Mouse (Mus musculus) intestine, embryonic 16.5 days (tissue): Measurements from ENCODE around the gene Emsy. TPM values are rescaled to one million over a fixed set of nuclear protein-coding genes. Genes with fewer than 3 reads are reported as not detected.

Experiments used
- ATAC-seq: fragments of 200-750 bp; cut with Nextera tagmentation; 2 replicates; pipeline ENCODE4 v1.8.0; 2017; ENCODE audit warnings: moderate TSS enrichment, moderate library complexity
- H3K27ac ChIP-seq: fragments of 300-500 bp; sonication (generic); 2 replicates; pipeline ENCODE4 v1.5.1; 2014; ENCODE audit warnings: mild to moderate bottlenecking, low read length
- H3K27me3 ChIP-seq: fragments of 300-500 bp; sonication (generic); replicated peaks from 2 replicates; pipeline ENCODE4 v1.6.1; 2014; ENCODE audit warnings: low read length, control low read depth, mixed read lengths; ENCODE audit not compliant: control insufficient read depth, insufficient read depth
- H3K36me3 ChIP-seq: fragments of 300-500 bp; sonication (generic); 2 replicates; pipeline ENCODE4 v1.6.1; 2014; ENCODE audit warnings: low read length, control low read depth; ENCODE audit not compliant: control insufficient read depth, insufficient read depth
- H3K4me1 ChIP-seq: fragments of 300-500 bp; sonication (generic); 2 replicates; pipeline ENCODE4 v1.6.1; 2014; ENCODE audit warnings: low read length, control low read depth, mixed read lengths; ENCODE audit not compliant: control insufficient read depth, insufficient read depth
- H3K4me2 ChIP-seq: fragments of 300-500 bp; sonication (generic); 2 replicates; pipeline ENCODE4 v1.6.1; 2014; ENCODE audit warnings: low read depth, low read length, control low read depth
- H3K4me3 ChIP-seq: fragments of 300-500 bp; sonication (generic); 2 replicates; pipeline ENCODE4 v1.5.1; 2014; ENCODE audit warnings: mild to moderate bottlenecking, low read length
- H3K9ac ChIP-seq: fragments of 300-500 bp; sonication (generic); 2 replicates; pipeline ENCODE4 v1.6.1; 2014; ENCODE audit warnings: low read depth, low read length
- H3K9me3 ChIP-seq: fragments of 300-500 bp; sonication (generic); 2 replicates; pipeline ENCODE4 v1.6.1; 2016; ENCODE audit warnings: low read length, control low read depth; ENCODE audit not compliant: control insufficient read depth
- WGBS: fragments of 180-500 bp; shearing (Covaris S2); extraction: QIAGEN DNeasy Blood & Tissue Kit; methylation state at CpG from one replicate; pipeline ENCODE4 v1.1.7; 2014; 5-methylcytosine and 5-hydroxymethylcytosine counted together
- polyA plus RNA-seq: library from polyadenylated mRNA; unstranded; fragments of >200 nt; fragmentation: Nextera tagmentation; extraction: Ambion mirVana; gene quantifications from 2 replicates; pipeline ENCODE4 v1.2.1, GENCODE M21; 2015

Gene Emsy
- polyA plus RNA-seq, 1 experiment from 2014 or later = 16.3 TPM

DNA sequence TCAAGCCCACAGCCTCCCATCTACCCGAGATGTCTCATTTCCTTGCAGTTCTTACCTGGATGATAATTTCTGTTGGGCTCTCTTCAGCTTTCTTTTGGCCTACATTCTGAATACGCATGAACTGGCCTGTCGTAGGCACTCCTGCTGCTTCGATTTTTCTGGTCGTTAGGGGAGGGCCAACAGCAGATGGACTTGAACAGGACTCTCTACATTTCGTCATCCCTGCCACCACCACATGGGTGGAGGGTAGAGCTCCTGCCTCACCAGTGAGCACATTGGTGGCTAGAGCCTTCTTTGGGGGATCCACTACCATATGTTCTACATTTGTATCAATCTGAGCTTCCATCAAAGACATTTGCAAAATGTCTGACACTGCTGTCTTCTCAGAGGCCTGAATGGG, 63.3 kb downstream of the Emsy start:
- no peak overlapping the region for H3K27ac ChIP-seq
- no peaks in the 10 kb centered on the region for H3K9me3 ChIP-seq
- no peak overlapping the region for H3K9ac ChIP-seq
- ATAC-seq = no peak
- 80% methylated on average over 6 of the region's 6 CpGs for WGBS
- H3K4me3 ChIP-seq = no peak overlapping the region
- no peaks in the 10 kb centered on the region for H3K4me1 ChIP-seq
- H3K4me2 ChIP-seq = no peak overlapping the region
- no peaks in the 10 kb centered on the region for H3K27me3 ChIP-seq
- H3K36me3 ChIP-seq = peaks cover 3% of the 10 kb centered on the region; the same call in 1 of the 2 replicates

DNA sequence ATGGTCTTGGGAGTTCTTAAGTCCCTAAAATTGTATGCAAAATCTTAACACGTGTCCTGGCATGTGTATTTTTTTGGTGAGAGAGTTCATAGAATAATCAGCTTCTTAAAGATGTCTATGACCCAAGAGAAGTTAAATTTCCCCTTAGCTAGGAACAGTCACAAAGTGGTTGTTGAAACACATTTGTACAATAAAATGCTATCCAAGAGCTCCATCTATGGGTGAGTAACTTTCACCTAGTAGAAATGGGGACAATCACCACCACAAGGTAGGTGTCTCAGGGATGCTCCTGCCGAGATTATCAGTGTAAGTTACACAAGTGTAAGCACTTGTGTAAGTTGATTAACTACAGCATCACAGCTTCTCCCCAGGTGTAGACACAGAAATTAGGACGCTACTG, 67.6 kb downstream of the Emsy start:
- ATAC-seq = no peak
- no peak overlapping the region for H3K9ac ChIP-seq
- H3K4me2 ChIP-seq = no peak overlapping the region
- no peaks in the 10 kb centered on the region for H3K9me3 ChIP-seq
- no peaks in the 10 kb centered on the region for H3K36me3 ChIP-seq
- WGBS = 65% methylated on average over 3 of the region's 3 CpGs
- H3K4me3 ChIP-seq = no peak overlapping the region
- no peaks in the 10 kb centered on the region for H3K4me1 ChIP-seq
- no peak overlapping the region for H3K27ac ChIP-seq
- no peaks in the 10 kb centered on the region for H3K27me3 ChIP-seq

DNA sequence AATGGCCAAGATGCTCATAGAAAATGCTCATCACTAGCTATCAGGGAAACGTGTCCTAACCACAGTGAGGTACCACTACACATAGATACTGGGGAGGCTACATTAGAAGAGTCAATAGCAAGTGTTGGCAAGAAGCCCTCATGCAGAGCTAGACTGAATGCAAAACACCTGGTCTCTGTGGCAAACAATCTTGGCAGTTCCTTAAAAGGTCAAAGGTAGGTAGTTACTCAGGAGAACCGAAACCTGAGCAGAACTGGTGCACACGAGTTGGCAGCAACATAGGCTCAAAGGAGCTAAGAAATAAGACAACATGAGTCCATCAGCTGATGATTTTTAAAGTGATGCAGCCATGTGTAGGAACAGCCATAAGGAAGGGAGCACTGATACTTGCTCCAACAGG, 70.3 kb downstream of the Emsy start:
- Histone ChIP-seq H3K27ac (no peak overlapping the region), H3K4me2 (no peak overlapping the region), H3K9me3 (no peaks in the 10 kb centered on the region), H3K9ac (no peak overlapping the region), H3K27me3 (no peaks in the 10 kb centered on the region), H3K4me1 (no peaks in the 10 kb centered on the region), H3K4me3 (no peak overlapping the region), H3K36me3 (no peaks in the 10 kb centered on the region)
- no peak for ATAC-seq
- 78% methylated on average over 3 of the region's 3 CpGs for WGBS

DNA sequence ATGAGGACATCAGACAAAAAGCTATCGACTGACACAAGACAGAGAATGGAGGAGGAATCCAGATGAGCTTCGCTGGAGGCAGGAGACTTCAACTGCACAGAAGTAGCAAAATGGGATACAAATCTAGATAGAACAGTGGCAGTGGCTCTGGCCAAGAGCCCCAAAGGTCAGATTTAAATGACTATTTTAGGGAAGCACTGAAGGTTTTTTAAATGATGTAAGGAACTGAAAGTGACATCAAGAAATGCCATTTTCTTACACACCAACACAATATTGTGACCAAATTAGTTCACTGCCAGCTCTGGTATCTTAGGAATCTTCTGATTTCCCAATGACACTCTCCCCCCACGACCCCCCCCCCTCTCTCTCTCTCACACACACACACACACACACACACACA, 72.0 kb downstream of the Emsy start:
- WGBS = 70% methylated on average over 3 of the region's 3 CpGs
- H3K9ac ChIP-seq = no peak overlapping the region
- no peak overlapping the region for H3K4me3 ChIP-seq
- H3K36me3 ChIP-seq = no peaks in the 10 kb centered on the region
- no peaks in the 10 kb centered on the region for H3K27me3 ChIP-seq
- no peaks in the 10 kb centered on the region for H3K4me1 ChIP-seq
- ATAC-seq = no peak
- H3K9me3 ChIP-seq = no peaks in the 10 kb centered on the region
- no peak overlapping the region for H3K4me2 ChIP-seq
- H3K27ac ChIP-seq = no peak overlapping the region

DNA sequence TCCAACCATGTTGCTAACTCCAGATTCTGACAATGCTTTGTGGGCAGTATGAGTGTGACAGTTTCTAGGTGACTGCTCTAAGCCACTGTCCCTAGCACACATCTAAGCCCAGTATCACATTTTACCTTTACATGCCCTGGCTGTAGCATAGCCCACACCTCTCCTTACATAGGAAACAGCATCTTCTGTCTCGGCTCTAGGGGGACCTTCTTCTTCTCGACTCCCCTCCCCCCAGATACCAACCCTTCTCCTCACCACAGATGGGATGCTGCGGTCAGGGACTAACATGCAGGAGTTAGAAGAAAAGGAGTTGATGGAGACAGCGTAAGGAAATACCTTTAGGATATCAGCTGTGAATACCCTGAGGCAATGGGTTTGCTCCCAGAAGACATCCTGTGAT, 75.3 kb downstream of the Emsy start:
- ATAC-seq = no peak
- WGBS = 79% methylated on average over 4 of the region's 4 CpGs

DNA sequence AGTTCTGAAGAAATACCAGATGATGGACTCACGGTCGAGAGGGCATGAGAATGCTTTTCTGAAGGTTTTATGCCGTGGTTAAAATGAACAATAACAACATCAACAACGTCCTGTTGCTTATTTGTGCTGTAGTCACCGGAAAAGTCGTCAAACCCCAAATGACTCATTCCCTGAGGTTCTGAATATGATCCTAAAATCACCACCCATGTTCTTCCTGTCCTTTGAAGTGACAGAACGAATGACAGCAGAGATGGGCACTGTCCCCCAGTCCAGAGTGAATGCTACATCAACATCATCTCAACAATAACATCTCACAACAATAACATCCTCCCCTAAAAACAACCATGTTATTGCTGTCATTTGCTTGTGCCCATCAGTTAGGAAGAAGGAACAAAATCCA, 76.1 kb downstream of the Emsy start:
- H3K36me3 ChIP-seq = no peaks in the 10 kb centered on the region
- H3K9me3 ChIP-seq = no peaks in the 10 kb centered on the region
- H3K4me3 ChIP-seq = no peak overlapping the region
- H3K27me3 ChIP-seq = no peaks in the 10 kb centered on the region
- ATAC-seq = no peak
- no peak overlapping the region for H3K4me2 ChIP-seq
- 76% methylated on average over 7 of the region's 7 CpGs for WGBS
- no peak overlapping the region for H3K9ac ChIP-seq
- H3K27ac ChIP-seq = no peak overlapping the region
- H3K4me1 ChIP-seq = 0 out of 2 replicates have a peak, but pooled peaks cover 3% of the 10 kb centered on the region

More for the DNA sequence above, 75.3 kb downstream of the Emsy start:
- Histone ChIP-seq H3K4me1 (0 out of 2 replicates have a peak, but pooled peaks cover 3% of the 10 kb centered on the region), H3K27ac (no peak overlapping the region), H3K9me3 (no peaks in the 10 kb centered on the region), H3K4me2 (no peak overlapping the region), H3K9ac (no peak overlapping the region), H3K36me3 (no peaks in the 10 kb centered on the region), H3K4me3 (no peak overlapping the region), H3K27me3 (no peaks in the 10 kb centered on the region)

DNA sequence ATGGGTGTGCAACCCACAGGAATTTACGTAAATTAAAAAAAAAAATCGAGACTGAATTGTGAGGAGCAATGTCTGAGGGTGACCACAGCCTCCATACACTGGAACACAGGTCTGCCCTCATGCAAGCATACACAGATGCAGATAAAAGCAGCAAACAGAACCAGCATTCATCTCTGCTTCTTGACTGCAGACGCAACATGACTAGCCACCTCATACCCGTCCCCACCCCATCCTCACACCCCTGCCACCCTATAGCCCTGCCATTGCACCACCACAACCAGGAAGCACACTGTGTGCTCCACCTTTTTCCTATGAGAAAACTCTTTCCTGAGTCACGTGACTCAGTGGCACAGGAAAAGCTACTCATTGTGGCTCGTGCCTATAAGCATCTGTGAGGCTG, 76.9 kb downstream of the Emsy start:
- Histone ChIP-seq H3K4me1 (0 out of 2 replicates have a peak, but pooled peaks cover 3% of the 10 kb centered on the region), H3K9ac (no peak overlapping the region), H3K9me3 (no peaks in the 10 kb centered on the region), H3K27ac (no peak overlapping the region), H3K27me3 (no peaks in the 10 kb centered on the region), H3K4me2 (no peak overlapping the region), H3K36me3 (no peaks in the 10 kb centered on the region), H3K4me3 (no peak overlapping the region)
- no peak for ATAC-seq
- 74% methylated on average over 6 of the region's 6 CpGs for WGBS

DNA sequence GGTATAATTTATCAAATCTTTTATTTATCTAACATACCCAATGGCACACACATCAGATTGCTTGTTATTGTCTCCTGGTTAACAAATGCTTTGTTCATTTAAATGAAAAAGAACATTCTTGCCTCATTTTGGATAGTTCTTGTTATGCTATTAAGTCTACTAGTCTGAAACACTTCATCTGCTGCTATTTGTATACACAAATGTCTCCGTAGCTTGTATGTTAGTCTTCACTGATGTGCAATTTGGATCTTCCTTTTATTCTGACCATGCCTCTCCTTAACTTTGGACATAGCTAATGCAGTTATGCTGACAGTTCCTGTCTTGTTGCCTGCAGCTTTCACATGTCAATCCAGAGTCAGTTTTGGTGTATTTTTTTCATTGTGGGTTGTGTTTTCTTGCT, 79.1 kb downstream of the Emsy start:
- Histone ChIP-seq H3K4me1 (0 out of 2 replicates have a peak, but pooled peaks cover 11% of the 10 kb centered on the region), H3K27me3 (no peaks in the 10 kb centered on the region), H3K9ac (no peak overlapping the region), H3K36me3 (no peaks in the 10 kb centered on the region), H3K4me3 (no peak overlapping the region), H3K4me2 (no peak overlapping the region), H3K27ac (no peak overlapping the region), H3K9me3 (no peaks in the 10 kb centered on the region)
- ATAC-seq = no peak
- 54% methylated on average over 1 of the region's 1 CpGs for WGBS

DNA sequence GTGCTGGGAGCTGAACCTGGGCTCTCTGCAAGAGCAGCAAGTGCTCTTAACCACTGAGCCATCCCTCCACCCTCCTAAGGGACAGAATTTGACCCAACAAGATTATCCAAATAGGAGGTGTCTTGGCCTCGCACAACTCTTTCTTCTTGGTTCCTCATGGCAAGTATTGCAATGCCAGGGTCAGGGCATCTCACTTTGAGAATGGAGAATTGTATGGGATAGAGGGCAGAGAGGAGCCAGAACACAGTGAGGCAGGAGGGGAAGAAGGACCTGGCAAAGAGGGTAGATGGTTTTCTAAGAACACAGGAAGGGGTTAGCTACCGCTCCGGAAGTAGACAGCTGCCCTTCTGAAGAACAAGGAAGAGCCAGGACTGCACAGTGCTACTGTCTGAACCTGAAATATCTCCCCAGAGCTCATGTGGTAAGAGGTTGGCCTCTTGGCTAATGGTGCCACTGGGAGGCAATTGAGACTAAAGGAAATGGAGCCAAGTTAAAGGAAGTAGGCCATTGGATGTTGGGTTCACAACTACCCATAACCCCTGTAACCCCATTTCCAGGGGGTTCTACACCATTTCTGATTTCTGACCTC, 80.8 kb downstream of the Emsy start:
- H3K4me3 ChIP-seq = no peak overlapping the region
- no peak overlapping the region for H3K4me2 ChIP-seq
- no peak overlapping the region for H3K9ac ChIP-seq
- peaks cover 22% of the 10 kb centered on the region for H3K4me1 ChIP-seq
- H3K36me3 ChIP-seq = no peaks in the 10 kb centered on the region
- ATAC-seq = no peak
- WGBS = 93% methylated on average over 3 of the region's 3 CpGs
- no peak overlapping the region for H3K27ac ChIP-seq
- no peaks in the 10 kb centered on the region for H3K9me3 ChIP-seq
- H3K27me3 ChIP-seq = no peaks in the 10 kb centered on the region

DNA sequence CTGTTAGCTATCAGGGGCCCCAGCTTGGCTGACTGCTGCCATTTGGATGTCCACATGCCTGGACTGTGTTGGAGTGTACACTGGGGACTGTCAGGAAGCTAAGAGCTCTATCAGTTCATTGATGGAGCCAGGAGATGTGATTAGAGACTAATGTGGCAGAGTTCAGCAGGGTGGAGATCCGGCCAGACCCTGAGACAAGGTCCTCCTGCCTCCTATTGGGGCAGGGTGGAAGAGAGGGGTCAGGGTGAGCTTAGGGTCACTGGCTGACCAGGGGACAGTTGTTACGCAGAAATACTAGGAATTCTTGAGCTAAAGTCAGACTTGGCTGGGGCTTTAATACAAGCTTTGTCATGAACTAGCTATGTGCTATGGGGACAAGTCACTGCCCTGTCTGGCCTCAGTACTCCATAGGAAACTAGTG, 81.8 kb downstream of the Emsy start:
- Histone ChIP-seq H3K4me3 (no peak overlapping the region), H3K27me3 (no peaks in the 10 kb centered on the region), H3K4me1 (peaks cover 22% of the 10 kb centered on the region), H3K9ac (no peak overlapping the region), H3K4me2 (no peak overlapping the region), H3K27ac (no peak overlapping the region), H3K9me3 (no peaks in the 10 kb centered on the region), H3K36me3 (no peaks in the 10 kb centered on the region)
- ATAC-seq = no peak
- WGBS = 71% methylated on average over 2 of the region's 2 CpGs
